8 mouse cellular contexts compared by ENCODE assay signal in the genomic region with DNA sequence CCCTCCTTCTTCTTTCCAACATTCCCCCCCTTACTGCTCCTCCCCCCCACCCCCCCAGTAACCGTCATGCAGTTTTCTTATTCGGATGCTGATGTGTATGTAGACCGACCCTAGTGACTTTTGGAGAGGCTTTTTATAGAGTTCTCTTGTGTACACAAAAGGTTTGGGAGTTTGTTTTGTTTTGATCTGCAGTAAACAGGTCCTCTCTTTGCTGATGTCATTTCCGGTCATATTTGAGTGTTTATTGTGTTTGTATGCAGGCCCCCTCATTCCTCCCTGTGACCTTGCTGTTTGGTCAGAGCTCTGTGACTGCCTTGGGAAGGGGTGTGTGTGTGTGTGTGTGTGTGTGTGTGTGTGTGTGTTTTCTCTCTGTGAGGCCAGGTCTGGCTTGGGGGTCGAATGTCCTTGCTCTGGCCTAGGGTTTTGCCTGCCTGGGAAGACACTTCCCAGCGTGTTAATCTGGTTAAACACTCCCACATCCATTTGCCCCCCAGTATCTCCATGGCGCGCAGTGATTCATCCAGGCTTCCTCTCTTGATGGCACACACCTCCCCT.
DNase-seq lines count a peak whose midpoint lies in the region; ATAC-seq and TF ChIP-seq lines count a peak whose summit lies in the region.

No protein-coding gene starts in this region.

- no peak overlapping the region for H3K9ac ChIP-seq in hindbrain, postnatal 0 days (replicated peaks; ENCODE audit: low read length)
- peak overlapping the region; percentile 28; the same call in 1 of the 2 replicates for H3K9ac ChIP-seq in midbrain, embryonic 11.5 days (ENCODE audit: low read length)

- H3K4me1 ChIP-seq in heart, embryonic 10.5 days: peaks cover 67% of the 10 kb centered on the region
- H3K4me1 ChIP-seq in embryonic facial prominence, embryonic 10.5 days: peaks cover 87% of the 10 kb centered on the region
- no peaks in the 10 kb centered on the region for H3K4me1 ChIP-seq in hindbrain, postnatal 0 days (ENCODE audit: insufficient read depth, low read length)
- peaks cover 80% of the 10 kb centered on the region for H3K4me1 ChIP-seq in midbrain, embryonic 11.5 days (ENCODE audit: control insufficient read depth, insufficient read depth, low read length)

- intact Hi-C loops in heart, postnatal 36 days (cut with DNase I): no loop called here

- no peaks in the 10 kb centered on the region for H3K36me3 ChIP-seq in heart, embryonic 10.5 days
- no peaks in the 10 kb centered on the region for H3K36me3 ChIP-seq in embryonic facial prominence, embryonic 10.5 days (replicated peaks)
- no peaks in the 10 kb centered on the region for H3K36me3 ChIP-seq in hindbrain, postnatal 0 days (ENCODE audit: insufficient read depth, low read length)
- H3K36me3 ChIP-seq in midbrain, embryonic 11.5 days (ENCODE audit: control insufficient read depth, insufficient read depth, low read length): no peaks in the 10 kb centered on the region

- no peak for ATAC-seq in hindbrain, postnatal 0 days
- ATAC-seq in midbrain, embryonic 11.5 days (ENCODE audit: low FRiP score): no peak

- WGBS in heart, embryonic 10.5 days: 23% methylated on average over 8 of the region's 8 CpGs
- WGBS in embryonic facial prominence, embryonic 10.5 days: 15% methylated on average over 8 of the region's 8 CpGs
- WGBS in hindbrain, postnatal 0 days: 32% methylated on average over 8 of the region's 8 CpGs
- 13% methylated on average over 8 of the region's 8 CpGs for WGBS in midbrain, embryonic 11.5 days

- no peak for TF ChIP-seq CTCF in hindbrain, postnatal 0 days (IDR thresholded peaks at IDR 0.05; ENCODE audit: low read depth)

- peak overlapping the region; percentile 77 for H3K27ac ChIP-seq in heart, embryonic 10.5 days
- H3K27ac ChIP-seq in embryonic facial prominence, embryonic 10.5 days (replicated peaks): peak overlapping the region; percentile 81
- H3K27ac ChIP-seq in hindbrain, postnatal 0 days: peak overlapping the region; percentile 38; the same call in 1 of the 2 replicates
- peak overlapping the region; percentile 84 for H3K27ac ChIP-seq in midbrain, embryonic 11.5 days (ENCODE audit: low read depth, low read length)

- no peaks in the 10 kb centered on the region for H3K27me3 ChIP-seq in heart, embryonic 10.5 days (ENCODE audit: insufficient read depth, poor library complexity, severe bottlenecking)
- no peaks in the 10 kb centered on the region for H3K27me3 ChIP-seq in embryonic facial prominence, embryonic 10.5 days (replicated peaks; ENCODE audit: low read depth, poor library complexity, severe bottlenecking)
- H3K27me3 ChIP-seq in hindbrain, postnatal 0 days (ENCODE audit: insufficient read depth, low read length): peaks cover 23% of the 10 kb centered on the region
- no peaks in the 10 kb centered on the region for H3K27me3 ChIP-seq in midbrain, embryonic 11.5 days (ENCODE audit: control insufficient read depth, insufficient read depth, low read length)

- no peaks in the 10 kb centered on the region for H3K9me3 ChIP-seq in heart, embryonic 10.5 days
- no peaks in the 10 kb centered on the region for H3K9me3 ChIP-seq in embryonic facial prominence, embryonic 10.5 days
- H3K9me3 ChIP-seq in hindbrain, postnatal 0 days (ENCODE audit: low read length): no peaks in the 10 kb centered on the region
- no peaks in the 10 kb centered on the region for H3K9me3 ChIP-seq in midbrain, embryonic 11.5 days (ENCODE audit: control insufficient read depth, low read length)

- no peak for DNase-seq in heart, embryonic 10.5 days (ENCODE audit: low spot score)
- no peak for DNase-seq in heart, postnatal 36 days
- DNase-seq in embryonic facial prominence, embryonic 10.5 days (ENCODE audit: low spot score): no peak
- DNase-seq in hindbrain, postnatal 0 days (ENCODE audit: low spot score): no peak
- peak; percentile 90 for DNase-seq in midbrain, embryonic 11.5 days (ENCODE audit: low spot score, missing footprints)
- no peak for DNase-seq in spleen, adult 12 weeks (ENCODE audit: low spot score)
- DNase-seq in retina, postnatal 1 day: no peak
- DNase-seq in layer of hippocampus, adult 18-20 months (ENCODE audit: low spot score in 2 of 2): no peak

- H3K4me3 ChIP-seq in heart, embryonic 10.5 days: peak overlapping the region; percentile 19; the same call in 1 of the 2 replicates
- peak overlapping the region; percentile 34 for H3K4me3 ChIP-seq in embryonic facial prominence, embryonic 10.5 days
- no peak overlapping the region for H3K4me3 ChIP-seq in hindbrain, postnatal 0 days (ENCODE audit: low read length)
- no peak overlapping the region for H3K4me3 ChIP-seq in midbrain, embryonic 11.5 days (ENCODE audit: low read depth, low read length)

- H3K4me2 ChIP-seq in hindbrain, postnatal 0 days (ENCODE audit: low read depth, low read length): peak overlapping the region; percentile 75
- H3K4me2 ChIP-seq in midbrain, embryonic 11.5 days: peak overlapping the region; percentile 22

Comparison
In these comparisons a context has a peak if more than half of its experiments do, and no peak if none do; other contexts are left out.
1. H3K4me3 ChIP-seq: peak in heart, embryonic 10.5 days (single experiment) and embryonic facial prominence, embryonic 10.5 days (single experiment); none in hindbrain, postnatal 0 days (single experiment) and midbrain, embryonic 11.5 days (single experiment).
2. Peak in every context shown above with its lines, with median percentiles within 50 percentile points of each other: H3K27ac ChIP-seq.